Mouse (Mus musculus): ENCODE measurements around the gene Ear10. TPM values are rescaled to one million over a fixed set of nuclear protein-coding genes. Genes with fewer than 3 reads are reported as not detected.

Gene Ear10
- total RNA-seq, 2 experiments from 2014 or later = not detected

Other genes starting within 250 kb of the Ear10 start
- gene Gm8165, start 246.4 kb downstream of the Ear10 start, total RNA-seq (2021) = not detected
- 1 to 10 TPM in 1 of 2 experiments, under 1 TPM in 1; 0.51 to 1.2 TPM for gene Gm7324, start 225.7 kb downstream of the Ear10 start, total RNA-seq (2021)
- not detected for gene Gm16506, start 196.1 kb downstream of the Ear10 start, total RNA-seq (2021)
- gene Gm6526, start 175.7 kb downstream of the Ear10 start, total RNA-seq (2021) = not detected
- gene Gm8180, start 138.8 kb downstream of the Ear10 start, total RNA-seq (2021) = not detected
- not detected for gene Ear1, start 48.0 kb downstream of the Ear10 start, total RNA-seq (2021)
- gene Gm8113, start 1.8 kb upstream of the Ear10 start, total RNA-seq (2021) = under 1 TPM in 1 of 2 experiments, not detected in 1; 0.18 TPM
- gene Ang5, start 33.5 kb upstream of the Ear10 start, total RNA-seq (2021) = not detected
- not detected for gene Ang6, start 78.7 kb upstream of the Ear10 start, total RNA-seq (2021)
- gene Ear2, start 179.1 kb upstream of the Ear10 start, total RNA-seq (2021) = 1 to 10 TPM in 1 of 2 experiments, not detected in 1; 1.0 TPM
- not detected for gene Gm3327, start 200.3 kb upstream of the Ear10 start, total RNA-seq (2021)